9 mouse cellular contexts compared by ENCODE assay signal in the genomic region with DNA sequence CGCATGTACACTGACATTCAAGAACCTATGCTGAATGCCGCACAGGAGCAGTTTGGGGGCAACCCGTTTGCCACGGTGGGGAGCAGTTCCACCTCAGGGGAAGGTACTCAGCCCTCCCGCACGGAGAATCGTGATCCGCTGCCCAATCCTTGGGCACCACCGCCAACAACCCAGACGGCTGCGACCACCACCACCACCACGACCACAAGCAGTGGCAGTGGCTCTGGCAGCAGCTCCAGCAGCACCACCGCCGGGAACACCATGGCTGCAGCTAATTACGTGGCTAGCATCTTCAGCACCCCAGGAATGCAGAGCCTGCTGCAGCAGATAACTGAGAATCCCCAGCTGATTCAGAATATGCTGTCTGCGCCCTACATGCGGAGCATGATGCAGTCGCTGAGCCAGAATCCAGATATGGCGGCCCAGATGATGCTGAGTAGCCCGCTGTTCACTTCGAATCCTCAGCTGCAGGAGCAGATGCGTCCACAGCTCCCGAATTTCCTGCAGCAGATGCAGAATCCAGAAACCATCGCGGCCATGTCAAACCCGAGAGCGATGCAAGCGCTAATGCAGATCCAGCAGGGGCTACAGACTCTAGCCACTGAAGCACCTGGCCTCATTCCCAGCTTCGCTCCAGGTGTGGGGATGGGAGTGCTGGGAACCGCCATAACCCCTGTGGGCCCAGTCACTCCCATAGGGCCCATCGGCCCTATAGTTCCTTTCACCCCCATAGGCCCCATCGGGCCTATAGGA. TPM values are rescaled to one million over a fixed set of nuclear protein-coding genes. Genes with fewer than 3 reads are reported as not detected.
DNase-seq lines count a peak whose midpoint lies in the region; ATAC-seq lines count a peak whose summit lies in the region.
"Had no signal": no experiment of that assay in that cellular context is flagged by ENCODE, and none has a peak within 500 bp of the region (broad histone marks: within the 10 kb centered on the region; RNA-seq: fewer than 3 reads in every experiment).

No protein-coding gene starts in this region.

- DNase-seq in ovary, postnatal 14 days (ENCODE audit: low spot score) = peak; percentile 0
- DNase-seq in ovary, adult 18-20 months (ENCODE audit: low spot score) = no peak
- peak; percentile 46 for DNase-seq in cerebellum, adult 9-11 months
- DNase-seq in heart, adult 8-10 months (ENCODE audit: low spot score) = peak; percentile 0
- peak; percentile 1 to 31 for DNase-seq in kidney, postnatal 25 days
- peak; percentile 6 to 20 for DNase-seq in lung, postnatal 4 days
- DNase-seq in T-cell, adult 2 months (ENCODE audit: low spot score) = no peak

- no peaks in the 10 kb centered on the region for H3K9me3 ChIP-seq in stomach, embryonic 15.5 days

- peak overlapping the region; percentile 65 for H3K4me2 ChIP-seq in stomach, embryonic 15.5 days

- no peaks in the 10 kb centered on the region for H3K36me3 ChIP-seq in stomach, embryonic 15.5 days

- H3K27ac ChIP-seq in stomach, embryonic 15.5 days = no peak overlapping the region

- peak overlapping the region; percentile 58 for H3K4me3 ChIP-seq in stomach, embryonic 15.5 days (replicated peaks)

- 32% methylated on average over 32 of the region's 32 CpGs for WGBS in stomach, embryonic 15.5 days

- H3K4me1 ChIP-seq in stomach, embryonic 15.5 days = no peaks in the 10 kb centered on the region

- peak overlapping the region; percentile 25; the same call in 1 of the 2 replicates for H3K9ac ChIP-seq in stomach, embryonic 15.5 days

- H3K27me3 ChIP-seq in stomach, embryonic 15.5 days (replicated peaks) = no peaks in the 10 kb centered on the region

- ATAC-seq in stomach, embryonic 15.5 days (ENCODE audit: insufficient read depth, low FRiP score, low read depth) = no peak

RNA-seq across cellular contexts. Expression of a gene that starts 1.4 kb away (rescaled TPM):
- 10 to 100 TPM; 23.6 to 31.5 (median 27.0) TPM for total RNA-seq in heart, adult 8-10 months (2022)
- 19.5 and 22.1 TPM in 2 replicates for polyA plus RNA-seq in stomach, embryonic 15.5 days (2015; fragmentation: Nextera tagmentation; extraction: Ambion mirVana)

RNA-seq across cellular contexts. Expression of a gene that starts 58.9 kb away (rescaled TPM):
- total RNA-seq in heart, adult 8-10 months (2022) = not detected
- not detected in 2 replicates for polyA plus RNA-seq in stomach, embryonic 15.5 days (2015; fragmentation: Nextera tagmentation; extraction: Ambion mirVana)
- total RNA-seq: neutrophil, adult 5-6 weeks had no signal

Comparison
In these comparisons a context has a peak if more than half of its experiments do, and no peak if none do; other contexts are left out.
1. DNase-seq: peak in ovary, postnatal 14 days (single experiment), cerebellum, adult 9-11 months (single experiment), heart, adult 8-10 months (single experiment), kidney, postnatal 25 days (2 of 2) and lung, postnatal 4 days (2 of 2); none in ovary, adult 18-20 months (single experiment) and T-cell, adult 2 months (single experiment).